In genomic region chr4:117313085-117313424, GRCm38 (mm10) we compare ENCODE assay signal across 8 mouse cellular contexts.
DNase-seq lines count a peak whose midpoint lies in the region; ATAC-seq and TF ChIP-seq lines count a peak whose summit lies in the region.

No protein-coding gene starts in this region.

- no peak overlapping the region for H3K27ac ChIP-seq in heart, embryonic 12.5 days (ENCODE audit: poor library complexity, severe bottlenecking)
- no peak overlapping the region for H3K27ac ChIP-seq in ES-Bruce4 (ENCODE audit: insufficient read depth, low read length)
- H3K27ac ChIP-seq in limb, embryonic 13.5 days, result no peak overlapping the region

- H3K4me1 ChIP-seq in heart, embryonic 12.5 days (replicated peaks), result peaks cover 26% of the 10 kb centered on the region
- no peaks in the 10 kb centered on the region for H3K4me1 ChIP-seq in ES-Bruce4 (ENCODE audit: control insufficient read depth, insufficient read depth, low read length)
- H3K4me1 ChIP-seq in limb, embryonic 13.5 days, result peaks cover 68% of the 10 kb centered on the region

- peak; percentile 42; the same call in 1 of the 2 replicates for ATAC-seq in heart, embryonic 12.5 days (ENCODE audit: insufficient number of reproducible peaks, low FRiP score)
- no peak for ATAC-seq in limb, embryonic 13.5 days (ENCODE audit: low FRiP score, low read depth)
- ATAC-seq in megakaryocyte, adult 5-6 weeks (ENCODE audit: poor library complexity, severe bottlenecking), result no peak

- H3K4me3 ChIP-seq in heart, embryonic 12.5 days, result peak overlapping the region; percentile 26
- peak overlapping the region; percentile 30 for H3K4me3 ChIP-seq in ES-Bruce4 (ENCODE audit: low read depth, low read length)
- no peak overlapping the region for H3K4me3 ChIP-seq in limb, embryonic 13.5 days

- H3K36me3 ChIP-seq in heart, embryonic 12.5 days, result no peaks in the 10 kb centered on the region
- no peaks in the 10 kb centered on the region for H3K36me3 ChIP-seq in ES-Bruce4 (ENCODE audit: control insufficient read depth, insufficient read depth, low read length, poor library complexity, severe bottlenecking)
- H3K36me3 ChIP-seq in limb, embryonic 13.5 days, result 0 out of 2 replicates have a peak, but pooled peaks cover 3% of the 10 kb centered on the region

- DNase-seq in heart, adult 9 months (ENCODE audit: low spot score in 2 of 2), result no peak
- peak; percentile 64 for DNase-seq in embryo, embryonic 11 days
- peak; percentile 8 to 17 for DNase-seq in thymus, postnatal 36 days
- DNase-seq in urinary bladder, postnatal 25 days (ENCODE audit: low spot score), result no peak

- no peak for TF ChIP-seq POLR2A in ES-Bruce4 (IDR thresholded peaks at IDR 0.05; ENCODE audit: insufficient read depth, low read length)

- 0 out of 2 replicates have a peak overlapping the region, but pooled peaks have one; percentile 4 for H3K9ac ChIP-seq in heart, embryonic 12.5 days
- H3K9ac ChIP-seq in ES-Bruce4 (ENCODE audit: low read depth, poor library complexity, severe bottlenecking), result no peak overlapping the region
- H3K9ac ChIP-seq in limb, embryonic 13.5 days, result no peak overlapping the region

- peaks cover 73% of the 10 kb centered on the region for H3K27me3 ChIP-seq in heart, embryonic 12.5 days (replicated peaks)
- H3K27me3 ChIP-seq in ES-Bruce4 (ENCODE audit: control insufficient read depth, insufficient read depth, low read length, poor library complexity, severe bottlenecking), result no peaks in the 10 kb centered on the region
- peaks cover 63% of the 10 kb centered on the region for H3K27me3 ChIP-seq in limb, embryonic 13.5 days

- peak; percentile 75 for TF ChIP-seq CTCF in ES-Bruce4 (IDR thresholded peaks at IDR 0.05; ENCODE audit: low read depth, low read length)

- peak overlapping the region; percentile 67 for H3K4me2 ChIP-seq in heart, embryonic 12.5 days
- H3K4me2 ChIP-seq in limb, embryonic 13.5 days (replicated peaks), result peak overlapping the region; percentile 31

- TF ChIP-seq EP300 in ES-Bruce4 (IDR thresholded peaks at IDR 0.05; ENCODE audit: insufficient read depth, low read depth, low read length), result no peak

- H3K9me3 ChIP-seq in heart, embryonic 12.5 days (replicated peaks), result peaks cover 7% of the 10 kb centered on the region; the same call in 1 of the 2 replicates
- no peaks in the 10 kb centered on the region for H3K9me3 ChIP-seq in ES-Bruce4 (replicated peaks; ENCODE audit: control insufficient read depth, insufficient read depth, low read length, poor library complexity, severe bottlenecking)
- H3K9me3 ChIP-seq in limb, embryonic 13.5 days, result no peaks in the 10 kb centered on the region

- WGBS in heart, embryonic 12.5 days, result 2% methylated on average over 4 of the region's 4 CpGs
- 13% methylated on average over 4 of the region's 4 CpGs for whole genome bisulfite sequencing in limb, embryonic 13.5 days

Comparison
In these comparisons a context has a peak if more than half of its experiments do, and no peak if none do; other contexts are left out.
1. DNase-seq: peak in embryo, embryonic 11 days (single experiment) and thymus, postnatal 36 days (2 of 2); none in heart, adult 9 months (0 of 2) and urinary bladder, postnatal 25 days (single experiment).